ENCODE assay signal across 8 mouse cellular contexts in the genomic region with DNA sequence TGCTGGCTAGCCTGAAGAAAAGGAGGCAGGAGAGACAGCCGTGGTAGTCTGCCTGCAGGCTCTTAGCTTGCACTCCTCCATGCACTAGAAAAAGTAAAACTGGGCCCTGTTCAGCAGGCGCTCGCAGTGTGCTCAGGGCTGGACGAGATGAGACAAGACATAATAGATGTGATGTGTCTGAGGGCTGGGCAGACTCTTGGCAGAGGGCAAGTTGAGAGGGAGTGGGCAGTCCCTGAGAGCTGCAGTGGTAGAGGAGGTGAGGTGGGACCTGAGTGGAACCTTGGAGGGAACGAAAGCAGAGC. TPM values are rescaled to one million over a fixed set of nuclear protein-coding genes. Genes with fewer than 3 reads are reported as not detected.
DNase-seq lines count a peak whose midpoint lies in the region; ATAC-seq and TF ChIP-seq lines count a peak whose summit lies in the region.

No protein-coding gene starts in this region.

- H3K9me3 ChIP-seq in midbrain, embryonic 11.5 days (ENCODE audit: control insufficient read depth, low read length) = no peaks in the 10 kb centered on the region
- H3K9me3 ChIP-seq in midbrain, embryonic 16.5 days (replicated peaks; ENCODE audit: control insufficient read depth, low read length, poor library complexity, severe bottlenecking) = no peaks in the 10 kb centered on the region
- H3K9me3 ChIP-seq in limb, embryonic 13.5 days = no peaks in the 10 kb centered on the region
- H3K9me3 ChIP-seq in stomach, postnatal 0 days (ENCODE audit: control insufficient read depth, low read length) = no peaks in the 10 kb centered on the region

- H3K27ac ChIP-seq in heart, adult 2 months = peak overlapping the region; percentile 26; the same call in 1 of the 2 replicates
- peak overlapping the region; percentile 20 for H3K27ac ChIP-seq in midbrain, embryonic 11.5 days (ENCODE audit: low read depth, low read length)
- no peak overlapping the region for H3K27ac ChIP-seq in midbrain, embryonic 16.5 days (ENCODE audit: low read length)
- peak overlapping the region; percentile 77 for H3K27ac ChIP-seq in limb, embryonic 13.5 days
- H3K27ac ChIP-seq in stomach, postnatal 0 days (replicated peaks) = peak overlapping the region; percentile 91

- peaks cover 3% of the 10 kb centered on the region; the same call in 1 of the 2 replicates for H3K79me2 ChIP-seq in heart, adult 2 months (replicated peaks; ENCODE audit: control insufficient read depth, insufficient read depth, low read length)

- peak overlapping the region; percentile 25; the same call in 1 of the 2 replicates for H3K9ac ChIP-seq in heart, adult 2 months (ENCODE audit: low read depth, low read length)
- peak overlapping the region; percentile 18 for H3K9ac ChIP-seq in midbrain, embryonic 11.5 days (ENCODE audit: low read length)
- H3K9ac ChIP-seq in midbrain, embryonic 16.5 days (ENCODE audit: low read depth, low read length) = no peak overlapping the region
- peak overlapping the region; percentile 1; the same call in 1 of the 2 replicates for H3K9ac ChIP-seq in limb, embryonic 13.5 days
- peak overlapping the region; percentile 47 for H3K9ac ChIP-seq in stomach, postnatal 0 days (ENCODE audit: low read length)

- no peak for ATAC-seq in midbrain, embryonic 11.5 days (ENCODE audit: low FRiP score)
- no peak for ATAC-seq in midbrain, embryonic 16.5 days
- ATAC-seq in limb, embryonic 13.5 days (ENCODE audit: low FRiP score, low read depth) = no peak
- 0 out of 2 replicates have a peak, but pooled peaks have one; percentile 2 for ATAC-seq in stomach, postnatal 0 days (ENCODE audit: low FRiP score, low TSS enrichment)

- 63% methylated on average over 5 of the region's 5 CpGs for WGBS in heart, adult 2 months
- WGBS in midbrain, embryonic 11.5 days = 35% methylated on average over 5 of the region's 5 CpGs
- 34% methylated on average over 5 of the region's 5 CpGs for WGBS in midbrain, embryonic 16.5 days
- WGBS in limb, embryonic 13.5 days = 37% methylated on average over 5 of the region's 5 CpGs
- WGBS in stomach, postnatal 0 days = 16% methylated on average over 5 of the region's 5 CpGs

- no peaks in the 10 kb centered on the region for H3K27me3 ChIP-seq in heart, adult 2 months (ENCODE audit: control insufficient read depth, insufficient read depth, low read length)
- H3K27me3 ChIP-seq in midbrain, embryonic 11.5 days (ENCODE audit: control insufficient read depth, insufficient read depth, low read length) = no peaks in the 10 kb centered on the region
- no peaks in the 10 kb centered on the region for H3K27me3 ChIP-seq in midbrain, embryonic 16.5 days (ENCODE audit: control insufficient read depth, insufficient read depth, low read depth, low read length)
- H3K27me3 ChIP-seq in limb, embryonic 13.5 days = no peaks in the 10 kb centered on the region
- H3K27me3 ChIP-seq in stomach, postnatal 0 days (ENCODE audit: control insufficient read depth, insufficient read depth, low read length) = no peaks in the 10 kb centered on the region

- no peak for TF ChIP-seq EP300 in heart, adult 2 months (IDR thresholded peaks at IDR 0.05; ENCODE audit: insufficient read depth, low read depth, low read length)
- TF ChIP-seq EP300 in stomach, postnatal 0 days (optimal IDR thresholded peaks at IDR 0.05) = no peak

- H3K4me2 ChIP-seq in midbrain, embryonic 11.5 days = no peak overlapping the region
- H3K4me2 ChIP-seq in midbrain, embryonic 16.5 days (ENCODE audit: low read length) = no peak overlapping the region
- H3K4me2 ChIP-seq in limb, embryonic 13.5 days (replicated peaks) = peak overlapping the region; percentile 39
- peak overlapping the region; percentile 34 for H3K4me2 ChIP-seq in stomach, postnatal 0 days (replicated peaks; ENCODE audit: low read depth)

- no peak overlapping the region for H3K4me3 ChIP-seq in heart, adult 2 months
- H3K4me3 ChIP-seq in midbrain, embryonic 11.5 days (ENCODE audit: low read depth, low read length) = no peak overlapping the region
- H3K4me3 ChIP-seq in midbrain, embryonic 16.5 days (ENCODE audit: low read depth, low read length) = no peak overlapping the region
- no peak overlapping the region for H3K4me3 ChIP-seq in limb, embryonic 13.5 days
- H3K4me3 ChIP-seq in stomach, postnatal 0 days (ENCODE audit: low read depth, low read length) = no peak overlapping the region

- no peaks in the 10 kb centered on the region; the same call in 1 of the 2 replicates for H3K36me3 ChIP-seq in heart, adult 2 months (ENCODE audit: control insufficient read depth, insufficient read depth, low read length)
- H3K36me3 ChIP-seq in midbrain, embryonic 11.5 days (ENCODE audit: control insufficient read depth, insufficient read depth, low read length) = no peaks in the 10 kb centered on the region
- no peaks in the 10 kb centered on the region for H3K36me3 ChIP-seq in midbrain, embryonic 16.5 days (ENCODE audit: control insufficient read depth, insufficient read depth, low read length)
- peaks cover 17% of the 10 kb centered on the region for H3K36me3 ChIP-seq in limb, embryonic 13.5 days
- no peaks in the 10 kb centered on the region for H3K36me3 ChIP-seq in stomach, postnatal 0 days (ENCODE audit: control insufficient read depth, insufficient read depth, low read length)

- no peak for DNase-seq in heart, adult 2 months
- DNase-seq in heart, adult 8-10 months (ENCODE audit: low spot score) = no peak
- no peak for DNase-seq in midbrain, embryonic 11.5 days (ENCODE audit: low spot score, missing footprints)
- peak; percentile 23 for DNase-seq in stomach, postnatal 0 days (ENCODE audit: low spot score)
- DNase-seq in ovary, postnatal 14 days (ENCODE audit: low spot score) = no peak
- DNase-seq in cerebellum, postnatal 10 days = no peak

- intact Hi-C loops in heart, adult 2 months (cut with DNase I) = no loop called here

- no peak for TF ChIP-seq CTCF in heart, adult 2 months (IDR thresholded peaks at IDR 0.05)
- TF ChIP-seq CTCF in stomach, postnatal 0 days (IDR thresholded peaks at IDR 0.05; ENCODE audit: low read depth) = no peak

- H3K4me1 ChIP-seq in heart, adult 2 months (ENCODE audit: control insufficient read depth, insufficient read depth, low read length) = peaks cover 10% of the 10 kb centered on the region
- H3K4me1 ChIP-seq in midbrain, embryonic 11.5 days (ENCODE audit: control insufficient read depth, insufficient read depth, low read length) = peaks cover 24% of the 10 kb centered on the region
- peaks cover 25% of the 10 kb centered on the region for H3K4me1 ChIP-seq in midbrain, embryonic 16.5 days (ENCODE audit: control insufficient read depth, insufficient read depth, low read length)
- H3K4me1 ChIP-seq in limb, embryonic 13.5 days = peaks cover 52% of the 10 kb centered on the region
- H3K4me1 ChIP-seq in stomach, postnatal 0 days (replicated peaks; ENCODE audit: control insufficient read depth, insufficient read depth) = peaks cover 22% of the 10 kb centered on the region

- TF ChIP-seq POLR2A in heart, adult 2 months (IDR thresholded peaks at IDR 0.05; ENCODE audit: insufficient read depth, low read depth, low read length) = no peak

RNA-seq across cellular contexts. Expression of gene Slc9a1, which starts 9.5 kb away (rescaled TPM):
- total RNA-seq in heart, adult 2 months (2021) = 10 to 100 TPM; 17.0 to 17.4 TPM
- 21.4 and 21.5 TPM in 2 replicates for polyA plus RNA-seq in heart, adult 2 months (2012; rRNA removed)
- total RNA-seq in heart, adult 8-10 months (2022) = 10 to 100 TPM; 16.0 to 21.9 (median 16.5) TPM
- polyA plus RNA-seq in midbrain, embryonic 11.5 days (2014; fragmentation: Nextera tagmentation; extraction: Ambion mirVana) = 4.6 and 5.6 TPM in 2 replicates
- 10.3 and 12.8 TPM in 2 replicates for polyA plus RNA-seq in midbrain, embryonic 16.5 days (2015; fragmentation: Nextera tagmentation; extraction: Ambion mirVana)
- 8.1 and 8.8 TPM in 2 replicates for polyA plus RNA-seq in limb, embryonic 13.5 days (2015; fragmentation: Nextera tagmentation; extraction: Ambion mirVana)
- 6.0 and 7.1 TPM in 2 replicates for polyA plus RNA-seq in stomach, postnatal 0 days (2015; fragmentation: Nextera tagmentation; extraction: Ambion mirVana)

RNA-seq across cellular contexts. Expression of gene Wdtc1, which starts 25.7 kb away (rescaled TPM):
- total RNA-seq in heart, adult 2 months (2021) = 10 to 100 TPM; 73.6 to 96.1 TPM
- 61.8 and 65.1 TPM in 2 replicates for polyA plus RNA-seq in heart, adult 2 months (2012; rRNA removed)
- 10 to 100 TPM; 77.3 to 94.3 (median 79.2) TPM for total RNA-seq in heart, adult 8-10 months (2022)
- polyA plus RNA-seq in midbrain, embryonic 11.5 days (2014; fragmentation: Nextera tagmentation; extraction: Ambion mirVana) = 21.0 and 22.2 TPM in 2 replicates
- 20.1 and 20.7 TPM in 2 replicates for polyA plus RNA-seq in midbrain, embryonic 16.5 days (2015; fragmentation: Nextera tagmentation; extraction: Ambion mirVana)
- polyA plus RNA-seq in limb, embryonic 13.5 days (2015; fragmentation: Nextera tagmentation; extraction: Ambion mirVana) = 13.3 and 14.1 TPM in 2 replicates
- polyA plus RNA-seq in stomach, postnatal 0 days (2015; fragmentation: Nextera tagmentation; extraction: Ambion mirVana) = 6.2 and 7.7 TPM in 2 replicates

Comparison
In these comparisons a context has a peak if more than half of its experiments do, and no peak if none do; other contexts are left out.
1. H3K4me2 ChIP-seq: peak in limb, embryonic 13.5 days (single experiment) and stomach, postnatal 0 days (single experiment); none in midbrain, embryonic 11.5 days (single experiment) and midbrain, embryonic 16.5 days (single experiment).